Mouse (Mus musculus) kidney, adult 2 months (tissue): ENCODE results near the gene Ankdd1b.

Experiments
- CTCF ChIP-seq: fragments of 200-500 bp; conservative IDR thresholded peaks from 2 replicates; pipeline ENCODE4 v1.5.1; 2011; ENCODE audit warnings: low read depth, mild to moderate bottlenecking, control low read depth, low read length, moderate library complexity, mixed read lengths; ENCODE audit not compliant: insufficient read depth, insufficient read length
- POLR2A ChIP-seq: fragments of 200-500 bp; IDR thresholded peaks from one replicate; pipeline ENCODE4 v1.6.1; 2011; ENCODE audit warnings: low read depth, low read length, control low read depth

DNA sequence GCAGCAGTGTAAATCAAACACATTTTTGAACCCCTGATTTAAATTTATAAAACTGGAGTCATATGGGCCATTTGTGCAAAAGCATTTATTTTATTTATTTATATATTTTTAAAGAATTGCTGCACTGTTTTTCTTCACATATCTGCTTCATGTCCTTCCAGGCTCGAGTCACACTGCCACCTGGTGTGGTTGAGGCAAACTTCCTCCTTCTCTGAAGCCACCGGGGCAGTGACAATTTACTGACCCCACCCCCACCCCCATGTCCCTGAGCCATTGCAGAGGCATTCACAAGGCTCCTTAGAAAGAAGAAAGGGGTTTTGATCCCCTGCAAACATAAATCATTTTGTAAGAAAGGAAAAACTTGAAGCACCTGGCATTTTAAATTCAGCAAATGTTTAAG lies 95.5 kb downstream of the Ankdd1b start:
- TF ChIP-seq CTCF (0 out of 2 replicates have a peak, but pooled peaks have one; percentile 21), POLR2A (no peak)
